Mouse (Mus musculus) heart, adult 8-10 months (tissue): ENCODE measurements around the gene Nek2. TPM values are rescaled to one million over a fixed set of nuclear protein-coding genes. Genes with fewer than 3 reads are reported as not detected.

Experiments
- DNase-seq: peaks from one replicate; pipeline ENCODE4 v3.0.0; 2022; ENCODE audit warnings: low spot score
- total RNA-seq, 4 experiments: library from RNA; stranded (reverse); gene quantifications; 2 replicates each; pipeline ENCODE4 v1.2.4; 2022

Nek2 gene
- total RNA-seq, 4 experiments from 2014 or later = 0.11 to 0.52 (median 0.31) TPM; not detected in 1

DNA sequence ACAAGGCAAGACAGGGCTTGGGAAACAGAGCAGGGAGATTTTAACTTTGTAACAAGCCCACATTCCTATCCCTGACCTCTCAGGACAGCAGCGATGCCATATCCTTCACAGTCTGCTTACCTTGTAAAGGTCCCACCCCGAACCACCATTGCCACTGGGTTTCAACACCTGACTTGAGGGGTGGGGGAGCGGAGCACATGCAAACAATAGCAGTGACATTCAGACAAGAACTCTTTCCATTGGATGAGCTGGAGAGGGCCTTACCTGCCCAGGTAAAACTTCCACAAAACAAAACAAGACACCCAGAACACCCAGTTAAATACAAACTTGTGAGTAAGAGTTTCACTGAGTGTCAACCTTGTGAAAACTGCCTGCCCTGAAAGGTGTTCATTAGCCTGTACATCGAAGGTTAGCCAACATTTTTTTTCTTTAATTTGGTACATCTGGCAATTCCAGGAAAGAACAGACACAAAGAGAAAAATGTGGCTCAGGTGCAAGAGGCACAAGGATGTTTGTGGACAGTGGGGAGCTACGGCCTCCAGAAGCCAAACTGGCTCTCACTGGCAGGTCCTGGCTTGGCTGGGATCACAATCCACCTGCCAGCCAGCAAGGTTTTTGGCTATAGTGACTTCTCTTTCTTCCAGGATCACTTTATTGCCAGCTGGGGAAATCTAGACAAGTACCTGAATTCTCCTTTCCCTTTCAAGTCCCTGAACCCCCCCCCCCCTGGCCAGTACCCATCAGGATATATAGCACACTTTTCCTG is 35.8 kb downstream of the Nek2 start:
- no peak for DNase-seq

DNA sequence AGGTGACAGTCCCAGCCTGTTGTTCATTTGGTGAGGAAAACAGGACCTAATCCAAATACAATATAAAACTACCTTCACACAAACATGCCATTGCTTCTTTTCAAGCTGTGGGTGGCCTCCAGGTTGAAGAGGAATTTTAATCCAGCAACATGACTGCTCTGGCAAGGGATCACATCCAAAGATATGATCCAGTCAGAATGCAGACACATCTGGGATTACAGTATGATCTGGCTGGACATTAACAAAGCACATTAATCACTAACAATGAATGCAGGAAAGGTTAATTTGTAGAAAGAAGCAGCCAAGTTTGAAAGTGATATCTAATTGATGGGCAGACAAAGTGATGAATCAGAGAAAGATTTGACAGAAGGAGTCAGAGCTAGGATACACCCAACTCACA is 36.9 kb downstream of the Nek2 start:
- no peak for DNase-seq

DNA sequence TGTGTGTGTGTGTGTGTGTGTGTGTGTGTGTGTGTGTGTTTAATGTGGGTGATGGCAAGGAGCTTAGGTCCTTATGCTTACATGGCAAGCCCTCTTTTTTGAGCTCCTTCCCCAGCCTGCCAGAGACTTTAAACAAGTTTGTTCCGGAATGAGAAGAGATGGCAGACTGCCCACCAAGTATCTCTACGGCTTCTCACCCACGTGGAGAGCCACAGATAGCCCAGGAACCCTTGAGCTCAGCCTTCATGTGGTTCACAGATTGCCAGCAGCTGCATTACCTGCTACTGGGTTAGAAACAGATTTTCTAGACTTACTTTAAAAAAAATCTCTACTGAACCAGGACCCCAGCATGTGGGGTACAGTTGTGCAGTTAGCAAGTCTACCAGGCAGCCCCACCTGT is 38.6 kb downstream of the Nek2 start:
- no peak for DNase-seq

DNA sequence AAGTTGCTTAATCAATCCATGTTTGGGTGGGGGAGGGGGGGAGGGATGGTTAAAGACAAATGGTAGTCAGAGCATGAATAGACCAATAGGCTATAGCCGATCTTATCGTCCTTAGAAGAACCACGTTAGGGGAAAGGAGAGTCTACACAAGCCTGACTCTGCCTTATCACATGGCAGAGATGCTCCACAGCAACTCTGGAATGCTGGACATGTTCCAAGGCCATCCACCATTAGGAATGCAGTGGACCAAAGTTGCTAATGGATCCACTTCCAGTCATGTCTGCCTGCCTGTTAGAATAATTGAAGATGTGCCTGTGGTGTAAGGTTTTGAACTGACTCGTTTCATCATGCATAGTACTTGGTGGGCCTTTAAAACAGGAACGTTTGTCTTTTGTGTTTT is 40.0 kb downstream of the Nek2 start:
- DNase-seq = no peak

DNA sequence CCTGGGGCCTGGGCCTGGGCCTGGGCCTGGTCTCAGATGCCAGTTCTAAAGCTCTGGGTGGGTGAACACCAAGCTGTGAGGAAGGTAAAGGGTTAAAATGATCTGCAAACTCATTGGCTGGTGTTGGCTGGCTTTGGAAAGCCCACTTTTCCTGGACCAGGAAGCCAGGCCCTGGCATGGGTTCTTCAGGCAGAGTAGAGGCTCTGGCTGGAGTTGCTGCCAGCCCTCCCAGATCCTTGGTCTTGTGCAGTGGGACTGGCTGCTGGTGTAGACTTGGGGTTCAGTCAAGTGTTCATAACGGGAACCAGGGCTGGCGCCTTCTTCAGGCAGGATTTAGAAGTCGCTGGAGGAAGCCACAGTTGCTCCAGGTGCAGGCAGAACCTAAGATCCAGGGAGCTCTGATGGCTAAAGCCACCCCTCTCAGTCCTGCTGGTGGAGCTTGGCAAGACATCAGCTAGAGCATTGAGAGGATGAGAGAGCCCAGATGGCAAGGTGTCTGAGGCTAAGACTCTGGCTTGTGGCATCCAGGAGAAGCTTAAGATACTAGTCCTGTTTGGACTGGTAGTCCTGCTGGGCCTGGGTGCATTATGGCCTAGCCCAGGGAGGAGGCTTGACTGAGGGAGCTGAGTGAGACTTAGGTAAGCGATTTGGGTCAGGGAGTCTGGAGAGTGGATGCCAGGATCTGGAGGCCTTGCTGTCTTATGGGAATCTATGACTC is 42.7 kb downstream of the Nek2 start:
- no peak for DNase-seq

DNA sequence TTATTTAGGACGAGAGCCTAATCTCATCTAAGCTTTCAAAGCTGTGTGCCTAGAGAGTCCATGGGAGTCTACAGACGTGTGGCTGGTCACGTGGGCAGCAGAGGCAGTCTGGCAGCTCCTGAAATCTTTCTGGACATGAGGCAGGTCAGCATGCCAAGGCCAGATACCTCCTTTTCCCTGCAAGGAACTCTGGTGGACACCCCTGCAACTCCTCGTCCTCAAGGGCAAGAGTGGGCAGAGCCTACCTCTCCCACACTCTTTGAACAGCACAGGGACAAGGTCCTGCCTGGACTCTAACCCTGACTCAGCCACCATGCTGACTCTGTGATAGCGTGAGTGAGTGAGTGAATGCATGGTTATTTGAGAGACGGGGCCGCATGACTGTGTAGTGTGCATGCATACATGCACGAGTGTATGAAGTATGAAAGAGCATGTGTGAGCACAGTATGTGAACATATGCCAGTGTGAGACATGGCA is 43.3 kb downstream of the Nek2 start:
- DNase-seq = no peak

DNA sequence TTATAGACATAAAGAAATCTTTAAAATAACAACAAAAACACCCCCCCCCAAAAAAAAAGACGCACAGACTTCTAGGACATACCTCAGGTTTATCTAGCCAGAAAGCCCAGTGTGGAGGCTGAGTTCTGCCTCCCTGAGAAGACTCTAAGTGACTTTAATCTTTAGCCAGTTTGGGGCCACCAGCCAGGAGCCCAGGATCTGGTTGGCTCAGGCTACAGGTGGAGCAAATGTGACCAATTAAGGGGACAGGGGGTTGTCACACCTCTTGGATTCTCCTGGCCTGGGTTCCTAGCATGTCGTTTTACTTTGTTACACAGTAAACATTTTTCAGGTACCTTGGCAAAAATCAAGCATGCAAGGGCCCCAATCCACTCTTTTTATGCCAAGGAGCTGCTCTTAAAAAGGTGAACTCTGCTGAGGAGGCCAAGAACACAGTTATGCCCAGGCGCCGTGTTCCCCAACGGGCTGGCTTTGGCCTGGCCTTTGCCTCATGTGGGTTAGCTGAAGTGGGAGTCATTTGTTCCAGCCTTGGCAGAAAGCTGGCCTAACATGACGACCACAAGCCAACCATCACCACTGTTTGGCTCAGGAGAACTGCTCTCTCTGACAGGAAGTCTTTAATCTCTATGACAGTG is 50.9 kb downstream of the Nek2 start:
- no peak for DNase-seq

DNA sequence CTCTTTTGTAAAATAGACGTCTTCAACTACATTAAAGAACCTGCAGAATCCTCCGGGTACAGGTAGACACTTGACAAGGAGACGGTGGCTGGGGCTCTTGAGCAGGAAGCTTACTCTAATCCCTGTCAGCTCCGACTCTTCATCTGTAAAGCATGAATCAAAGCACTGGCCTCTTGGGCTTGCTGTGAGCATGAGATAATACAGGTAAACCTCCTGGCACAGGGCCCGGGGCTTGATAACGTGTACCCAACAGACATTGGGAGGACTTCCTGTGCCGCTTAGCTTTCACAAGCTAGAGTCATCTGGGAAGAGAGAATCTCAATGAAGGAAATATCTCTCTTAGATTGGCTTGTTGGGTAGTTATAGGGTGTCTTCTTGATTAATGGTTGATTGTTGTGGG is 53.8 kb downstream of the Nek2 start:
- no peak for DNase-seq

DNA sequence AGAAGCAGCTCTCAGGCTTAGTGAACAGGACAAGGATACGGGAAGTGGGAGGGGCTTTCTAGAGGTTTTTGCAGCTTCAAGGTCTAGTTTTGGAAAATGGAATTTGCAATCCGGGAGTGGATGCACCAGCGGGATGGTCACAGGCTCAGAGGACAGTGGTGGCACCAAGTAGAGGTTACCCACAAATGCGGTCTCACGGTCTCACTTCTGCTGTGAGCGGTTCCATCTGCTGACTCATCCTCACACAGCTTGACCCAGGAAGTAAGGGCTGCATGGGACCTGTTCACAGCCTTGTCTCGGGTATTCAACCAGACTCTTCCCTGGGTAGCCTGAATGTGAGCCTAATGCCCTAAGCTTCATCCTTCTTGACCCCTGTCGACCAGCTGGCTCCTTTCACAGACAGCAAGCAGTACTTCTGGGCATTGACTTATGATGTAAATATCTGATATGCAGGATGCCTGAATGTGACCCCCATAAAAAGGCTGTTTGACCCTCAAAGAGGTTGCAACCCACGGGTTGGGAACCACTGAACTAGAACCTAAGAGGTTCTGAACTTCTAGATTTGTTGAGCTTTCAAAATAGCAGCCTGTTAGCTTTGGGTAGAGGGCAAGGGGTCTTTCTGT is 54.5 kb downstream of the Nek2 start:
- no peak for DNase-seq

DNA sequence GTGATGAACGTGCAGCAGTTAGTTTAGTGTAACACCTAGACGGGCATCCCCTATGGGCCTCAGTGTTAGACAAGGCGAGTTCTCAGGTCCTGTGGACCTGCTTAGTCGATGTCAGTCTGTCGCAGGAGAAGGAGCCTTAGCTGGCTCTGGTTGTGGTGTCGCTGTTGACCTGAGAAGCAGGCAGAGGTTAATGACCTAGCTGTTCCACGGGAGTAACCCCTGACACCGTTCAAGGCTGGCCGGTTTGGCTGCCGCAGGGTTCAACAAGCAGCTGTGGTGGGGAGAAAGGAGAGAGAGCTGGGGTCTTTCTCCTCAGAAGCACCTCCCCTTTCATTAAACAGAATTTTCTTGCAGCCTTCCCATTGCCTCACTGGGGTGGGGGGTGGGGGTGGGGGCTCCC is 56.4 kb downstream of the Nek2 start:
- no peak for DNase-seq

DNA sequence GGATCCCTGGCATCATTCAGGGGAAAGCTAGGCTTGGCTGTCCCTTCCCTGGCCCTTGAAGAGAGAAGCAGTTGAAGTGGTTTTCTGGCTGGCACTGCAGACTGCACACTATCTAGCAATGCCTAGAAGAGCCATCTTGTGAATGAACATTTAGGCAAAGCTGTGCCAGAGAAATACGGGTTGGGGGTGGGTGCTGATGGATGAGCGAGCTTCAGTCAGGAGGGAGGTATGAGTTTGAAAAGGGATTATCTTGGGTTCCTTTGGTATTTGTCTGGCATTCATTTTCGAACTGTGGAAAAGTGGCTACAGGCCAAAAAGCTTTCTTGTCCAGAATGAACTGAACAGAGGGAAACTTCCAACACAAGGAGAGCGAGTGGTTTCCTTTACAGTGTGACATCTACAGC is 57.3 kb downstream of the Nek2 start:
- no peak for DNase-seq

DNA sequence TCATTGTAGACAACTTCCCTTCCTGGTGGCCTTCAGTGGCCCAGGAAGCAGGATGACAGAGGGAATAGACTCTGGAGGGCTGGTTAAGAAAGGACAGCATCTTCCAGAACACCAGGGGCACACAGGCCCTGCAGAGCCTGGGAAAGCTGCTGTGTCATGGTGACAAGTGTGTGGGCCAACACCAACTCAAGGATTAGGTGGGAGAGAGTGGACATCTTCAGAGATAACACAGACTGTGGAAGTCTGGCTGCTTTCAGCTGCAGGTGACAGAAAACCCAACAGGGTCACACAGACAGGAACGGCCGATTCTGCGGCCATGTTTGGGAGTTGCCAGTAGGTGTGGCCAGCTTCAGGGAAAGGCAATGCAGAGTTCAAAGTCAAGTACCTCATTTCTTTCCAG is 59.0 kb downstream of the Nek2 start:
- no peak for DNase-seq

DNA sequence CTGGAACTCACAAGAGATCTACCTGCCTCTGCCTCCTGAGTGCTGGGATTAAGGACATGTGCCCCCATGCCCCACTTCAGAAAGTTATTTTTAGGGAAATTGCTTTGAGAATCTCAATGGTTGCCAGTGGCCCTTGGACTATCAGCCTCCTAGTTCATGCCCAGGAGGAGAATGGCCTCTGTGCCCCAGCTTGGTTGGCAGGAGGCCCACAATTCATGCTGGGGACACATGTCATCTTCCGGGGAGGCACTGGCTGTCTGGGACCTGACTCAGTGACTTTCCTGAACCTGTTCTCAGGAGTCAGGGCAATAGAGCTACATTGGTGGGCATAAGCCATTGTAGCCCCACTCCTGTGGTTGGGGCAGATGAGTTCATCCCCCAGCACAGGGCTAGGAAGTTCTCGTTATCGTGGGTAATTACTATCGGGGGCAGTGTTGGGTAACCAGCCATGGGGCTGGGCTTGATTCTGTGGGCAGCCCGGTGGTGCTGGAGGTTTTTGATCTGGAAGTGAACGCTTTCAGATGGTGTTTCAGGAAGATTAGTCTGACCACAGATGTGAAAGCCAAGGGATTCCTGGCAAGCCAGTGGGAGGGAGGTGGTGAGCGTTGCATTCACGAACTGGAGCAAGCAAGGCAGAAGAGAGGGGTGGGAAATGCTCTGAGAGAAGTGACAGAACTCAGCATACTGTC is 59.8 kb downstream of the Nek2 start:
- no peak for DNase-seq

DNA sequence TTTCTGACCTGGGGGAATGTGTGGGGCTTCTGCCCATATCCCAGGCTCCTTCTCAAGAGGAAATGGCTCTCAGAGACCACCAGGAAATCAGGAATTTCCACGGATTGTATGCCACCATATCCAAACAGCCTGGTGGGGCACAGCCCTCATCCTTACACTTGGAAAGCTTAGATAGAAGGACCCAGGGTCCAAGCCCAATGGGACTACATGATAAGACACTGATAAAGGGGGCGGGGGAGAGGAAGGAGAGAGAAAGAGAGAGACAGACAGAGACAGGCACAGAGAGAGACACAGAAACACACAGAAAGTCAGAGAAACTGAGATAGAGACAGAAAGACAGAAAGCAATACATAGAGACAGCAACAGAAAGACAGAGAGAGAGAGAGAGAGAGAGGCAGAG is 60.4 kb downstream of the Nek2 start:
- DNase-seq = no peak

Other genes with a start within 250 kb of the Nek2 start
- under 1 TPM; 0.06 to 0.34 (median 0.20) TPM for gene Dtl, start 245.9 kb upstream of the Nek2 start, total RNA-seq
- gene Ints7, start 245.8 kb upstream of the Nek2 start, total RNA-seq = 10 to 100 TPM in 3 of 4 experiments, 1 to 10 TPM in 1; 9.7 to 11.2 (median 10.8) TPM
- 100 to 1,000 TPM; 105 to 121 (median 111) TPM for gene Lpgat1, start 103.6 kb upstream of the Nek2 start, total RNA-seq
- gene Slc30a1, start 85.3 kb downstream of the Nek2 start, total RNA-seq = 10 to 100 TPM; 16.2 to 19.5 (median 16.6) TPM
- gene Rd3, start 155.9 kb downstream of the Nek2 start, total RNA-seq = under 1 TPM; 0.06 to 0.14 (median 0.12) TPM